Mouse (Mus musculus) stomach, postnatal 0 days (tissue): ENCODE data around the gene Bnip1. TPM values are rescaled to one million over a fixed set of nuclear protein-coding genes. Genes with fewer than 3 reads are reported as not detected.

Experiments
- ATAC-seq: fragments of 200-750 bp; cut with Nextera tagmentation; 2 replicates; pipeline ENCODE4 v1.8.0; 2017; ENCODE audit not compliant: low FRiP score, low TSS enrichment
- DNase-seq: peaks from one replicate; pipeline ENCODE4 v3.0.0-alpha.2; 2016; ENCODE audit warnings: low spot score
- H3K27ac ChIP-seq: fragments of 300-500 bp; sonication (generic); replicated peaks from 2 replicates; pipeline ENCODE4 v1.5.1; 2014; ENCODE audit warnings: mild to moderate bottlenecking, control low read depth
- H3K27me3 ChIP-seq: fragments of 300-500 bp; sonication (generic); 2 replicates; pipeline ENCODE4 v1.6.1; 2014; ENCODE audit warnings: low read length; ENCODE audit not compliant: control insufficient read depth, insufficient read depth
- H3K36me3 ChIP-seq: fragments of 300-500 bp; sonication (generic); 2 replicates; pipeline ENCODE4 v1.6.1; 2014; ENCODE audit warnings: low read length, mixed read lengths; ENCODE audit not compliant: control insufficient read depth, insufficient read depth
- H3K4me1 ChIP-seq: fragments of 300-500 bp; sonication (generic); replicated peaks from 2 replicates; pipeline ENCODE4 v1.6.1; 2014; ENCODE audit warnings: antibody characterized with exemption; ENCODE audit not compliant: control insufficient read depth, insufficient read depth
- H3K4me2 ChIP-seq: fragments of 300-500 bp; sonication (generic); replicated peaks from 2 replicates; pipeline ENCODE4 v1.6.1; 2014; ENCODE audit warnings: low read depth, mild to moderate bottlenecking, control low read depth, moderate library complexity
- H3K4me3 ChIP-seq: fragments of 300-500 bp; sonication (generic); 2 replicates; pipeline ENCODE4 v1.5.1; 2014; ENCODE audit warnings: low read depth, low read length, control low read depth
- H3K9ac ChIP-seq: fragments of 300-500 bp; sonication (generic); 2 replicates; pipeline ENCODE4 v1.6.1; 2014; ENCODE audit warnings: mild to moderate bottlenecking, low read length, control low read depth, mixed read lengths
- H3K9me3 ChIP-seq: fragments of 300-500 bp; sonication (generic); 2 replicates; pipeline ENCODE4 v1.6.1; 2016; ENCODE audit warnings: low read length; ENCODE audit not compliant: control insufficient read depth
- CTCF ChIP-seq: IDR thresholded peaks from 2 replicates; pipeline ENCODE4 v1.5.1; 2016; ENCODE audit warnings: antibody characterized with exemption, low read depth, mild to moderate bottlenecking, moderate library complexity
- EP300 ChIP-seq: optimal IDR thresholded peaks from 2 replicates; pipeline ENCODE3; 2016; ENCODE audit warnings: antibody characterized with exemption
- WGBS: fragments of 180-500 bp; shearing (Covaris S2); extraction: QIAGEN DNeasy Blood & Tissue Kit; methylation state at CpG from one replicate; pipeline ENCODE4 v1.1.7; 2014; 5-methylcytosine and 5-hydroxymethylcytosine counted together
- polyA plus RNA-seq: library from polyadenylated mRNA; unstranded; fragments of >200 nt; fragmentation: Nextera tagmentation; extraction: Ambion mirVana; gene quantifications from 2 replicates; pipeline ENCODE4 v1.2.1, GENCODE M21; 2015

Bnip1 gene
- polyA plus RNA-seq, 1 experiment from 2014 or later, result 33.9 TPM

DNA sequence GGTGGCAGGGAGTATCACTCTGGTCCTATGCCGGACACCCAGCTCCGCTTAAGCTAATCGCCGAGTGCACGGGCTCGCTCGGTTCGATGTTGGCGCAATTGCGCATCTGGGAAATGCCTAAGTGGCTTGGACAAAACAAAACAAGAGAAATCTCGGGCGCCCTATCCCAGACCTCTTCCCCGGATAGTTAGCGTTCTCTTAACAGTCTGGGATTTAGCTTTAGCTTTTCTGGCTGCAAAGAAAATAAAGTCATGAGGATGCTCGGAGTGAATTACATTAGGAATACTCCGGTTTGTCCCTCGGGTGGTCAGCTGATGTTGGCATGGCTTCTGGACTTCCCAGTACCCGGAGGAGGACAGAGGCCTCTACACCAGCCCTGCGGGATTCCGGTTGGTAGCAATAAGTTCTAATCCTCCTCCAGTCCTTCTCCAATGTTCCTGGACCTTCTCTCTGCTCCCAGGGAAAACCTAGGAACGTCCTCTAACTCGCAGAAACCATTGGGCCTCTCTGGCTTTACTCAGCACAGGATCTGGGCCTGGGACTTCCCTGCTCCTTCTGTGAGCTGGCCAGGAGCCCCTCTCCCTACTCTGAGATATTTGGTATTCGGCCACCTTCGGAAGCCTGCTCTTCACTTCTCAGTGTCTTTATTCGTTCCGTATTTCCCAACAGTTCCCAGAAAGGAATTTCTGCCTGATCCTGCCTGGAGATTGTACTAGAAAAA is 59.0 kb downstream of the Bnip1 start:
- Histone ChIP-seq H3K9me3 (no peaks in the 10 kb centered on the region), H3K4me1 (no peaks in the 10 kb centered on the region), H3K4me2 (peak overlapping the region; percentile 29), H3K36me3 (no peaks in the 10 kb centered on the region), H3K27me3 (peaks cover 45% of the 10 kb centered on the region), H3K27ac (no peak overlapping the region), H3K4me3 (peak overlapping the region; percentile 25), H3K9ac (no peak overlapping the region)
- ATAC-seq, result no peak
- no peak for DNase-seq
- TF ChIP-seq EP300 (no peak), CTCF (no peak)
- 9% methylated on average over 26 of the region's 26 CpGs for WGBS

GRCm38 (mm10) chr17:26840439-26840780 is 59.5 kb downstream of the Bnip1 start:
- DNase-seq (no peak), ATAC-seq (no peak)
- Histone ChIP-seq H3K4me1 (no peaks in the 10 kb centered on the region), H3K4me2 (no peak overlapping the region), H3K36me3 (no peaks in the 10 kb centered on the region), H3K27me3 (peaks cover 46% of the 10 kb centered on the region), H3K27ac (no peak overlapping the region), H3K9me3 (no peaks in the 10 kb centered on the region), H3K9ac (no peak overlapping the region), H3K4me3 (peak overlapping the region; percentile 17)
- 24% methylated on average over 9 of the region's 9 CpGs for WGBS
- TF ChIP-seq CTCF (no peak), EP300 (no peak)

- no peak overlapping the region for H3K4me2 ChIP-seq
- H3K27ac ChIP-seq, result no peak overlapping the region
- H3K4me3 ChIP-seq, result peak overlapping the region; percentile 17; the same call in 1 of the 2 replicates
- H3K9me3 ChIP-seq, result no peaks in the 10 kb centered on the region
- ATAC-seq (no peak; the same call in 1 of the 2 replicates), DNase-seq (no peak)
- peaks cover 46% of the 10 kb centered on the region for H3K27me3 ChIP-seq
- H3K9ac ChIP-seq, result no peak overlapping the region
- 4% methylated on average over 48 of the region's 48 CpGs for WGBS
- TF ChIP-seq EP300 (no peak), CTCF (no peak)
- no peaks in the 10 kb centered on the region for H3K4me1 ChIP-seq
- no peaks in the 10 kb centered on the region for H3K36me3 ChIP-seq
Measured at GRCm38 (mm10) chr17:26840922-26841731, 60.3 kb downstream of the Bnip1 start.

GRCm38 (mm10) chr17:26841981-26842380 is 61.1 kb downstream of the Bnip1 start:
- H3K4me2 ChIP-seq, result no peak overlapping the region
- ATAC-seq (no peak), DNase-seq (no peak)
- no peaks in the 10 kb centered on the region for H3K9me3 ChIP-seq
- H3K27me3 ChIP-seq, result peaks cover 46% of the 10 kb centered on the region
- H3K4me1 ChIP-seq, result no peaks in the 10 kb centered on the region
- no peak overlapping the region for H3K4me3 ChIP-seq
- TF ChIP-seq EP300, result no peak
- TF ChIP-seq CTCF, result no peak
- 8% methylated on average over 5 of the region's 5 CpGs for WGBS
- no peaks in the 10 kb centered on the region for H3K36me3 ChIP-seq
- no peak overlapping the region for H3K9ac ChIP-seq
- H3K27ac ChIP-seq, result no peak overlapping the region

Other genes starting within 250 kb of the Bnip1 start
- 64.2 and 65.5 TPM in 2 replicates for gene Ergic1, start 219.6 kb upstream of the Bnip1 start, polyA plus RNA-seq
- 27.7 and 33.1 TPM in 2 replicates for gene Dusp1, start 218.9 kb upstream of the Bnip1 start, polyA plus RNA-seq
- gene Atp6v0e, start 117.8 kb upstream of the Bnip1 start, polyA plus RNA-seq, result 334 and 340 TPM in 2 replicates
- gene Crebrf, start 65.4 kb upstream of the Bnip1 start, polyA plus RNA-seq, result 6.1 and 9.3 TPM in 2 replicates
- 0.17 and 0.91 TPM in 2 replicates for gene Nkx2-5, start 63.9 kb downstream of the Bnip1 start, polyA plus RNA-seq
- 1.5 and 1.6 TPM in 2 replicates for gene Kifc5b, start 136.0 kb downstream of the Bnip1 start, polyA plus RNA-seq
- gene Phf1, start 152.0 kb downstream of the Bnip1 start, polyA plus RNA-seq, result 4.7 and 5.8 TPM in 2 replicates
- gene Cuta, start 158.5 kb downstream of the Bnip1 start, polyA plus RNA-seq, result 157 and 163 TPM in 2 replicates
- 0.61 and 0.70 TPM in 2 replicates for gene Syngap1, start 160.2 kb downstream of the Bnip1 start, polyA plus RNA-seq
- gene Zbtb9, start 192.1 kb downstream of the Bnip1 start, polyA plus RNA-seq, result 6.9 and 7.8 TPM in 2 replicates
- 3.5 and 3.6 TPM in 2 replicates for gene Bak1, start 247.9 kb downstream of the Bnip1 start, polyA plus RNA-seq